Mouse (Mus musculus) adrenal gland, postnatal 25 days (tissue): ENCODE results near the gene St6galnac3. TPM values are rescaled to one million over a fixed set of nuclear protein-coding genes. Genes with fewer than 3 reads are reported as not detected.
A peak's percentile ranks its signal among the peaks of the same experiment; 100 is the strongest.

Experiments
- DNase-seq: peaks from one replicate; pipeline ENCODE4 v3.0.0; 2021; ENCODE audit warnings: mixed read lengths
- total RNA-seq: library from RNA; stranded (reverse); gene quantifications from 2 replicates; pipeline ENCODE4 v1.2.3, GENCODE M21; 2021

St6galnac3 gene
- total RNA-seq, 1 experiment from 2014 or later: 10.4 TPM

DNA sequence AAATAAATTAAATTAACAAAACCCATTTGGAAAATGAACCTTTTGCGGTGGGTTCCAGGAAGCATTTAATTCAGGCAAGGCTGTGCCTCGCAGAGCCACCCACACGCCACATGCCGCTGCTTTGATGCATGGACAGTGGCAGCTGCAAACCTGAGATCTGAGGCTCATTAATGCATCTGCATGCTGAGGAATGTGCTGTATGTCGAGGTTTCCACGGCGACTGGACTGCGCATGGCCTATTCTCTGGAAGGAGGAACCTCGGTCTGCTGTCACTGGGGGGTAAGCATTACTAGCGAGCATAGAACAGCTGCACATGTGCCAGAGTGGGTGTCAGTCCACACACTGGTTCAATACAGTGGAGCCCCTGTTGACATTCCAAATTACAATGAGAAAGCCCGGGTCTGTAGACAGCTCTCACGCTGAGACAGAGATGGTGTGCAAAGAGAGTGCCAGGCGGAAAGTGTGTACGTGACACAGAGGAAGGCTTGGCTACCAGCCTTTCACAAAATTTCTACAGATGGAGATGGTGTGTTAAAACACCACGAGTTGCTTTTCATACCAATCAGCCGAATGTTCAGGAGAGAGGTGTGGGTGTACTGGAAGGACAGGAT lies 447.5 kb downstream of the St6galnac3 start:
- DNase-seq: no peak

DNA sequence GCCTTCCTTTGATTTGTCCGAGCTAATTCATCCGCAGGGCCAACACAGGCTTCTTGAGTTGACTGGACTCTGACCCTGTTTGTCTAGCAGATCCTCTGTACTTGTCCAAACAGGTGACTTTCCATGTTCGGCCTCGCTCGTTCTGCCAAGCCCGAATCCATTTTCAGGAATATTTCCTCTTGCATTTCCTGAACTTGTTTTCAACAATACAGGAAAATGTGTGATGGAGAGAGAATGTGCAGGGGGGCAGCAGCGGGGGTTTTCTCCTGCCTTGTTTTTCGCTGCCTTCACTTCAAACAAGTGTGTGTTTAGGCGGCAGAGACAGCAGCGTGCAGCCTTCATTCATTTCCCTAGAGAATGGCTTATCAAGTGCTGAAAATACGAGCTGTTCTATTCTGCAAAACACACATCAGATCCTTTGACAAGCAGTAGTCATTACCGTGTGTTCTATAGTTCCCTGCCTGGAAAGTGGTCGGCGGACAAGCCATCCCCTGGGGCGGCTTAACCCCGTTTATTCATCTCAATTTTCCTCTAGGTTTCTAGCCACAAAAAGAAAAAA lies 448.1 kb downstream of the St6galnac3 start:
- DNase-seq: no peak

DNA sequence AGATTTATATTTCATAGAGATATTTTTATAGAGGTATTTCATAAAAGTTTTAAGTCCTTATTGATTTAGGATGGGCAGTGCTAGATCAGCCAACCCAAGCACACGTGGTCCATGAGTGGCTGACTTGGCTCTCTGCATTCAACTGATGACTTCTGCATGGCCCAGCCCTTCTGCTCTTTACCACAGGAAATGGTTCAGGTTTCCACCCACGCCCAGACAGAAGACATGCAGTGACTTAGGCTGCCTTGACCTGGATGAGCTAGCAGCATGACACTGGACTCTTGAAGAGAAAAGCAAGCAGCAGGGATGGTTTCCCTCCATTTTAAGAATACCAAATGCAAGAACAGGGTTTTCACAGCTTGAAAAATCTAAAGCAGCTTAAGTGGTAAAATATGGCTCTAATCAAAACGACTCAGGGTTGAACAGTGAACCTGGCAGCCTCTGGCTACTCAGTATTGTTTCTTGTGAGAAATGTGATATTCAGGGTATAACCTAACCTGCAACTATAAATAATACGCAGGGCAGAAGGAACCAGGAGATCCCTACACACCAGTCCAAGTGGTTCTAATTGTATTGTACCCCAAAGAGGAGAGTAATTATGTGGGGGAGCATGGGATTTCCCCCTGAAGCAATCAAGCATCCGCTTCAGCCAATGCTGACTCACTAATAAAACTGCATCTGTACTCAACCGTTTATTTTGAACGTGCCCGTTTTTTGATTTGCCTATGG lies 448.7 kb downstream of the St6galnac3 start:
- no peak for DNase-seq

DNA sequence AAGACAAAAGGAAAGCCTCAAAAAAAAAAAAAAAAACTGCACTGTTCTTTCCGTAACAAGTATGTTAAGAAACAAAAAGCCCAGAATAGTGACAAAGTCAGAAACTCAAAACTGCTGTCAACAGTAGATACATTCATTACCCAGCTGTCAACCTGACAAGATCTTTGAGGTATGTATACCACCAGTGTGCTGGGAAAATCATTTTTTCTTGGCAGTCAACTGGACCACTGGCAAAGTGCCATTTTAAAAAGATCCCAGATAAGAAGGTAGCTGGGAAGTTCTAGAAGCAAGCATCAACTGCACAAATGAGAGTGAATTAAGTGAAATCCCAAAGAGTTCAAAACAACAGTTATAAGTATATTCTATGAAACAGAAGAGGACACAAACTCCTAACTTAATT lies 452.7 kb downstream of the St6galnac3 start:
- DNase-seq: no peak

DNA sequence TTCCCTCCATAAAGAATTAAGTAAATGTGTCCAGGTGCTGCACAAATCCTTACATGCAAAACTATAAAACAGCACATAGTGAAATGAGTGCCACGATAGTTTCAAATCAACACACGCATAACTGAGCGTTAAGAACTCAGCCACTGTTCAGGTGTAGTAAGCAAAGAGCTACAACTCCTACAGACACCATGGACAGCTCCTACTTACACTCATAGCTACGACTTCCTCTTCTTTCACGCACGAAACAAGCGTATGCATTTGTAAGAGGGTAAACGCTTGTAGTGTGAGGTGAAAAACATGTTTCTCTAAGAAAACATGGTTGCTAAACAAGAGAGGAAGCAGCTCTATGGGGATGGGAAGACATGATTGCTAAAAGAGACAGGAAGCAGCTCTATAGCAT lies 457.6 kb downstream of the St6galnac3 start:
- no peak for DNase-seq

DNA sequence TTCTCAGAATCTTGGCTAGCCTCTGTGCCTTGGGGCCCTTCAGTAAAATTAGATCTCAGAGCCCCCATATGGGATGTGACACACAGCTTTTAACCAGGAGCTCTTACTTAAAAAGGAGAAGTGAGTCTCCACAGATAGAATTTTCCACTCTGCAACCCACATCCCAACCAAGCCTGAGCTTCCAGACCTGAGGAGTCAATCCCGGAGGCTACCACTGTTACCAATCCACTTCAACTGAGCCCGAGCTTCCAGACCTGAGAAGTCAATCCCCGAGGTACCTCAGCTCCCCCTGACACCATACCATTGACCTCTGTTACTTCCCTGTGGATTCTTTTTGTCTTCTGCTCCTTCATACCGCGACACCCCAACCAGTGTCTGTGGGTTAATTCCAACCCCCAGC lies 463.0 kb downstream of the St6galnac3 start:
- no peak for DNase-seq

DNA sequence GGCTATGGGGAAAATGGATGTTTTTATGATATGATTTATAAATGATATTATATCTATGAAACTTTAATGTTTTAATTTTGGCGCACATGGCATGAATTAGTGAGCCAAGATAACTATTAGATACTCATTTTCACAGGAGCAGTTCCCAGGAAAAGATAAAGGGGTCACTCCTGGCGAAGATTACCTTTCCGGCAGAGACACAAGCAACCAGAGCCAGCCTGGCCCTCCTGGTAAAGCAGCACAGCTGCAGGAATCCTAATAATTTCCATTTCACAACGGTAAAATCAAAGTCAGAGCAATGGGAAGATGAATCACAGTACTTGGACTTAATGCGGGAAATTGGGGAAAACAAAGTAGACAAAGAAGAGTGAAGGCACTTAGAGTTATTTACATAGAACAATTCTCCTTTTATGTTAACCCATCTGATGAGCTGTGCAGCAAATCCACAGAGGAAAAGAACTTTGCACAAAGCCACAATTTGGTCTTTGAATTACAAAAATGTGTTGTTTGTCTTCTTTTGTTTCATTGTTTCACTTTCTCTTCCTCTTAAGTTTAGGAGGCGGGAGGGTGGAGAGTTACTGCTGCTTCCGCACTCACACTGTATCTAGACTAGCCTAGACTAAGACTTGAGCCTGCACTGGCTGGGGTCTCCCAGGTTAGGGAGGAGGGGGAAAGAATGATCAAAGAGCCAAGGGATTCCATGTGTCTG lies 464.6 kb downstream of the St6galnac3 start:
- no peak for DNase-seq

DNA sequence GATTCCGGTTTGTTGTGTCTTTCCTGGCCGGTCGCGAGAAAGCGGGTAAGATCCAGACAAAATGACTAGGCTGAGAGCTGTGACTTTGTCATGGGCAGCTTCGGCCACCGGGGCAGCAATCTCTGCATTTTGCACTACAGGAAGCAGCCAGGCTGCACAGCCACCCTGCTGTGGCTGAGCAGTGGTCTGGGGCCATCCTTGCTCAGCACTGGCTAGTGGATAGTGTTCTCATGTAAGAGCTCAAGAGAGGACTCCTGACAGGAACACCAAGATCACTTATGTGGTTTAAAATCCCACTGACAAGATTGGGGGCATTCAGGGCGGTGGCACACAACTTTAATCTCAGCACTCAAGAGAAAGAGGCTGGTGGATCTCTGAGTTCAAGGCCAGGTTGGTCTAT lies 469.1 kb downstream of the St6galnac3 start:
- DNase-seq: no peak

DNA sequence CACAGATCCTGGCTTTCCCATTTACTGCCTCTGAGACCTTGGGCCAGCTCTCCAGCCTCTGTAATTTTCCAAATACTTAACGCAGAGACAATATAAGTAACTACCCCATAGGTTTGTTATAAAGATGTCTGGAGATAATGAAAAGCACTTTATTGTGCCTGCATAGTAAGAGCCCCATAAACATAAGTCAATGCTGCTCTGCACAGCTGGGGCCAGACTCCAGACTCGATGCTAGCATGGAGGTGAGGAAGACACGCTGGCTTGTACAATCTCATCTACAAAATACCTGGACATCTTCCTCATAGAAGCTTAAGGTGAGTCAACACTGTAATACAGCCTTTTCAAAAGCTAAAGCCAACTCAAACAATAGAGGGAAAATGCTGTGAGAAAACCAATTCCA lies 473.3 kb downstream of the St6galnac3 start:
- no peak for DNase-seq

DNA sequence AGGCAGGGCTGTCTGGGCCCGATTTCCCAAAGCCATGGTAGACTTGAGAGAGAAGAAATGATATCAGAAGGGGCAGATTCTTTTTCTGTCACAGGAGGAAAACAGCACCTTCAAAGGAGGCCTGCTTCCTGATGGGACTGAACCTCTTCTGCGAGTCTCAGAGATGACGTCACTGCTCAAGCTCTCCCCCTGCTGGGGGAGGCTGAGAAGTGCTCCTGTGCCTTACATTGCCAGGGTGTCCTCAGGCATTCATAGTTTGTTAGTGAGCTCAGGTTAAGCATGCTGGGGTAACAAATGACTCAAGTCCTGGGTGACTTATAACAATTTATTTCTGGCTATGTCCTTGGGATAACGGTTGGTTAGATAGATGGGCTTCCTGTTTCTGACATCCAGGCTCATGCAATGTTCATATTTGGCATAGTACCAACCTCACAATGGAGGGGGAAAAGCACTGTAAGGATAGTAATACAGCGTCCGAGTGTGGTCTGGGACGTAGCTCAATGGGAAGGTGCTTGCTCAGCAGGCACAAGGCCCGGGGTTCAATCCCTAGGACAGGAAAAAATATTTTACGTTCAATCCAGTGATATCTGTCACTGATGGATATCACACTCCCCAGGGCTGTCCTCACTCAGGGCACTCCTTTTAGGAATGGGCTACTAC lies 474.2 kb downstream of the St6galnac3 start:
- peak; percentile 78 for DNase-seq

DNA sequence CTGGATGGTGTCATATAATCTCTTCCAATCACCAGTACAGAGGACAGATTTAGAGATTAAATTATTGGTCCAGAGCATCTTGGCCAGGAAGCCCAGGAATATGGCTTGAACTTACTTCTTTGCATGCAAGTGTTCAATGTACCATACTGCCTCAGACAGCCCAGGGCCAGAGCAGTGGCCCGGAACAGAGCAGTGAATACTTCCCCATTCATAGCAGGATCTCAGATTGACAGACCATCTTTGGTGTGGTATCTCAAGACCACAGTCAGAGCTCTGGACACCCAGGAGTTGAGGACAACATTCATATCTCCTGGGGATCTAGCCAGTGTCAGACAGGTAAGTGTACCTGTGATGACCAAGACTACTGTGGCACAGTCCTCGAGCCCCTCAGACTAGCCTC lies 476.1 kb downstream of the St6galnac3 start:
- no peak for DNase-seq

DNA sequence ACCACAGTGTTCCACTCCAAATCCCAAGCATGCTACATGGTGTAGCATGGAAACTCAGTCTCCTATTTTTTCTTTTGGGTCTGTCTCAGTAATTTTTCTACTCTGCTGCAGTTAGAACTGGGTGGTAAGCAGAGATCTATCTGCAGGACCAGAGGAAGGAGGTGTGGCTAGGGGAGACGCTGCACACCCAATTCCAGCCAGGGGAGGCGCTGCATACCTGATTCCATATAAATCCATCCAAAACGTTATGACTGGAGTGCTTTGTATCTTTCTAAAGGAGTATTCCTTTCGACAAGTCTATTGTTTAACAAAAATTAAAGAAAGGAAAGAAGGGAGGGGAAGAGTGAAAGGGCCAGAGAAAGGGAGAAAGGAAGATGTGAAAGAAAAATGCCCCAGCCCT lies 476.9 kb downstream of the St6galnac3 start:
- DNase-seq: no peak

DNA sequence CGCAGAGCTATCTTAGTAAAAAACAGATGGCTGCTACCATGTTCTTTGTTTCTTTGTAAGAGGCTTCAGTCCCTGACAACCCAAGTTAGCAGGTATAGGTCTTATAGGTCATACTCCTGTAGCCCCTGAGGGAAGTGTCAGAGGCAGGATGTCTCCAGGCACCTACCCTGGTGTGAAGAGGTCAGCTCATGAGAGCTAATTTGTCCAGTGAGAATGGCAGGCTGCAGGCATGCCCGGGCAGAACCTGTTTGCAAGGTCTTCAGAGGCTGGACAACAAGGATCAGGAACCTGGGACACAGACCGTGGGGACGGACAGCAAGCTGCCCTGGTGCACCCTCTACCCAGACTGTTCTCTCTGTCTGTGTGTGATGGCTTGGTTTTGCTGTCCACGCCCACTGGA lies 482.4 kb downstream of the St6galnac3 start:
- no peak for DNase-seq

DNA sequence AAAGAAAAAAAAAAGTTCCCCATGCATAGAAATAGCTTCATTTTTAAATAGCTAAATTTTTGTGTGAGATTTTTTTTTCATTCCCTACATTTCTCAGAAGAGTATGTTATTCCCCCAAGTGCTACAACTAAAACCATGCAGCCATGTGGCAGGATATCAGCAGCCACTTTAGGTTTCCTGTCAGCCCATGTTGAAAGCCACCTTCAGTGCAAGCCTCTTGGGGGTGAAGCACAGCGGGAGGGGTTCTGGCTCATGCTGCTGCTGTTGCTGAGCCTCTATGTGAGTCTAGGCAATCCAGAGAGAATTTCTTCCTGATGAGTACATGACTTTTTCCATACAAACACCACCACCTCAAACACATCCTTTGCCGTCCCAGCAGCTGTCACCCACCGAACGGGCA lies 483.8 kb downstream of the St6galnac3 start:
- DNase-seq: no peak

DNA sequence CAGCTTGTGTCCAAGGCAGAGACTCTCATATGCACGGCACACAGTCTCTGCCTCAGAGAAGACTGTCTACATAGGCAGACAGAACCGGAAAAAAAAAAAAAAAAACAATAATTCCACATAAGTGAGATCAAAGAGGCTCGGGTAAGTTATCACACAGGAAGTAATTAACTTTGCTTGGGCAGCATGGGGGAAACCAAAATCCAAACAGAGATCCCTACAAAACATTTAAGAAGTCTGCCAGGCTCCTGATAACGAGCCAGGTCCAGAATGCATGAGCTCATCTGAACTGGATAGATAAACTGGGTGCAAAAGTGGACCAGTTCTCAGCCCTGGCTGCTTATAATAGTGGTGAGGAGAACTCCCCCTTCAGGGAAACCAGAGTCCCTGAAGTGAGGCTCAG lies 484.6 kb downstream of the St6galnac3 start:
- no peak for DNase-seq

DNA sequence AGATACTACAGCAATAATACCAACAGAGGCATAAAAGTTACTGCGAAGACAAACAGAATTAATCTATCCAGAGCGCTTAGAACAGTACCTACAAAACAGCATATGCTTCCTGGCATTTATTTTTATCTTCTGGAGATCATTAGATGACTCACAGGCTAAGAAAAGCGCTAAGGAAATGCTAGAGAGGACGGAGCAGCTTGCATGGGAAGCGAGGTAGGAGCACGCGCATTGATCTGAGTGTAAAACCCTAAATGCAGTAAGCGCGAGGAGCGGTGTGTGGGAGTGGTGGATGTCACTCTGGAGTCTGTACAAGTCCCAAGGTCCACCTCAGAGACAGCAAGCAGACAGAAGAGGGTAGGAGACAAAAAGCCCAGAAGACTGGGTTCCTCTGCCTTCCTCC lies 486.6 kb downstream of the St6galnac3 start:
- DNase-seq: no peak

DNA sequence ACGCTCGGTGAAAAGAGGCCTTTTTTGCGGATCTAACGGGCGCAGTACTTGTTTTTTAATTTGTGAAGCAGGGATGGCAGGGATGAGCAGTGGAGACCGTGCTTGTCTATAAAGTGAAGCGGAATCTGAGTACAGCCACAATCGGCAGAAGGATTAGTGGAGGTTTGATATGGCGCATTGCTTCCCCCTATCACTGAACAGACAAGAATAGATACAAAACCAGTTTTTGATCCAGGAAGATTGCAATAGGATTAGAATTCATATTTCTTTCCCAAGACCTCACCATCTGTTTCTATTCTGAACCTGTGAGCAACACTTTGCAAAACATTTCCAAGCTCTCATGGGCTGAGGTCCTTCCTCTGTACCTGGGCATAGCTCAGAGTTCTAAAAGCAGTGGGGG lies 488.7 kb downstream of the St6galnac3 start:
- DNase-seq: no peak

DNA sequence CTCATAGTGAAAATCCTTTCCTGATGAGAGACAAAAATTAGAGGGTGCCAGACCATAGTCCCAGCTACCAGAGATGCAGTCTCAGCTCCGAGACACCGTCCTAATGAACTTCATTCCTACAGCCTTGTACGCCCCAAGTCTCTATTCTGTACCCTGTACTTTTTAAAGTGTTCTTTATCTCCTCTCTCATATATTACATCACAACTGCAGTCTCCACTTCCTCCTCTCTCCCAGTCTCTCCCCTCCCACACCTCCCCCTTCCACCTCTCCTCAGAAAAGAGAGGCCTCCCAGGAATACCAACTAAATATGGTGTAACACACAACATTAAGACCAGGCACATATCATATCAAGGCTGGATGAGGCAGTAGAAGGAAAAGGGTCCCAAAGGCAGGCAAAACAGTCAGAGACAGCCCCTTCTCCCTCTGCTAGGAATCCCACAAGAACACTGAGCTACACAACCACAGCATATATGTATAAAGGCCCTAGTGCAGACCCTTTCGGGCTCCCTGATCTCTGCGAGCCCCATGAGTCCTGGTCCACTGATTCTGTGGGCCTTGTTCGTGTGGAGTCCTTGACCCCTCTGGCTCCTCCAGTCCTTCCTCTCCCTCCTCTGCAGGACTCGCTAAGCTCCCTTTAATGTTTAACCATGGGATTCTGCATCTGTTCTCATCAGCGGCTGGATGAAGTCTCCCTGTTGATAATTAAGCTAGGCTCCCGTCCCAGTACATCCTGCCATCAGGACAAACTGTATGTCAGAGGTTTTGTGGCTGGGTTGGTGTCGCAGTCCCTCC lies 502.2 kb downstream of the St6galnac3 start:
- no peak for DNase-seq

DNA sequence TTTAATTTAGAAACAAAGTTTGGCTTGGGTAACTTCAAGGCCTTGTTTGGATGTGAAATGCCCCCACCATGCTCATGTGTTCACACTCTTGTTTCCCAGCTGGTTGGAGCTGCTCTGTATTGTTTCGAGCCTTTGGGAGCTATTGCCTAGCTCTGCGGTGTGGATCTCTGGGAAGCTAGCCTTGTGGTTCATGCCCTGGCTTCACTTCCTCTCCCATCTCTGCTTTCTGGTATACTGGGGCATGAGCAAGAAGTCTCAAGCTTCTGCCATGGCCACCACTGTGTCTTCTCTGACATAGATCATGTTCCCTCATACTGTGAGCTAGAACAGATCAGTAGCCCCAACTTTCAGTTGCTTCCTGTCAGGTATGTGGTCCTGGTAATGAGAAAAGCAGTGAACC lies 505.6 kb downstream of the St6galnac3 start:
- no peak for DNase-seq

DNA sequence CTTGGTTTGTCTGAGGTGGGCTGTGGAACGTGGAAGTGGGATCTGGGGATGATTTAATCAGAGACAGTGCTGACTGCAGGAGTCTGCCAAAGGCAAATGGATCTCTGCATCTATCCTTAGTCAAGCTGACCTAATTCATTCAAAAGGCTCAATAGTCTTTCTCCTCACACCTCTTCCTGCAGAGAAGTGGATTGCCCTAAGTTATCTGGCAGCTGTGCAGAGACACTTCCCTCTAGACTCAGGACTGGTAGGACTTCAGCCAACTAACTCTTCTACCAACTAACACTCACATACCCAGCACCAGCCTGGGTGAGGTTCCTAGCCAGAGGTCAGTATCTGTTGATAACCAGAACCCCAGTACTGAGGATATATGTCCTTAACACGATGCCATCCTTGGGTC lies 516.8 kb downstream of the St6galnac3 start:
- DNase-seq: no peak

DNA sequence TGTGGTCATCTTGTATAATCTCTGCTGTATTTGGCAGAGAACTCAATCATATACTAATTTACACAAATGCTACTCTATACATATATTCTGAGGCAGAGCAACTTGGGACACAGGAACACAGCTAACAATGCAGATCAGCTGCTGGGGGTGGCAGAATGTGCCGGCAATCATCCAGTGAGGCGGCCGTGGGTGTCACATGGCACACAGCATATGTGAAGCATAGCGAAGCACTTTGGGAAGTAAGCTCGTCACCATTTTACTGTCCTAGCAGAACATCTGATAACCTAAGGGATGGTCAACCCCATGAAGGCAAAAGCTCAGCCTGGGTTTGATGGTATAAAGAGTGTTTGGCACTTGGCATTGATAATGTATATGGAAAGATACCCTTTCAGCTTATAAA lies 520.9 kb downstream of the St6galnac3 start:
- DNase-seq: no peak

DNA sequence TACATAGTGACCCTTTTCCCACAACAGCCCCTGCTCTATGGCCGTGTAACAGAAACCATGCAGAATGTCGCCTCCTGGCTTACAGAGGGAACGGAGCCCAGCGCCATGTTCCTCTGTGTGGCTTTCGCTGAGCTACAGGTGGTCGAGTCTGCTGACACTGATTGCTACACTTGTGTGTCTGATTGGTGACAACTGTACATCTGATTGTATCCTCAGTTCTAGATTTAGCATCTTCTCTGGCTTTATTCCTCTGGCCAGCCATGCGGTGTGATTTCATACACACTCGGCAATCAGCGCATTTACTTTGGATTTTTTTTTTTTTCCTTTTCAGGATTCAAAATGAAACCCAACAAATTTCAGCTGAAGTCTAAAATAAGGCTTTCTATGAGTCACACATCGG lies 523.1 kb downstream of the St6galnac3 start:
- DNase-seq: no peak
